Mouse (Mus musculus): ENCODE data around the gene Gm9999.
"Not testable (repeated sequence)": the region's sequence is repeated elsewhere in the genome, so short reads cannot be mapped to it uniquely, and the experiment has no call there.

Gene Gm9999

DNA sequence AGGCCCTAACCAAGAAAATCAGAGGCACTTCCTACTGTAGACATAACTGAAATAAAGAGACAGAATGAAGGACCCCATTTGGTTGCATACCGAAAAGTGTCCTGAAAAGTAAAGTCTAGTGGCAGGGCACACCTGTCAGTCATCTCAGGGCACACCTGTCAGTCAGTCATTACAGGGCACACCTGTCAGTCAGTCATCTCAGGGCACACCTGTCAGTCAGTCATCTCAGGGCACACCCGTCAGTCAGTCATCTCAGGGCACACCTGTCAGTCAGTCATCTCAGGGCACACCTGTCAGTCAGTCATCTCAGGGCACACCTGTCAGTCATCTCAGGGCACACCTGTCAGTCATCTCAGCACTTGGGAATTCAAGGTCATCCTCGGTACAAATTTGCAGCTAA, 43.5 kb downstream of the Gm9999 start:
- DNase-seq (ENCODE audit: low spot score in 2 of 2), result not testable (repeated sequence)

DNA sequence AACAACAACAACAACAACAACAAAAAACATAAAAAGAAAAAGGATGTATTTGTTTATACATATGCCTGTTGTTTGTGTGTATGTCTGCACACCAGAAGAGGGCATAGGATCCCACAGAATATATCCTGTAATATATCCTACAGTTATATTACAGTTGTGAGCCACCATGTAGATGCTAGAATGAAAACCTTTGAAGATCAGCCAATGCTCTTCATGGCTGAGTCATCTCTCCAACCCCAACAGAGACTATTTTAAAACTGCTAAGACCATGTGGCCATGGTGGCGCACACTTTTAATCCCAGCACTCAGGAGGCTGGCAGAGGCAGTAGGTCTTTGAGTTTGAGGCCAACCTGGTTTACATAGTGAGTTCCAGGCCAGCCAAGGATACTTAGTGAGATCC, 44.1 kb downstream of the Gm9999 start:
- no peak for DNase-seq (ENCODE audit: low spot score in 2 of 2)

DNA sequence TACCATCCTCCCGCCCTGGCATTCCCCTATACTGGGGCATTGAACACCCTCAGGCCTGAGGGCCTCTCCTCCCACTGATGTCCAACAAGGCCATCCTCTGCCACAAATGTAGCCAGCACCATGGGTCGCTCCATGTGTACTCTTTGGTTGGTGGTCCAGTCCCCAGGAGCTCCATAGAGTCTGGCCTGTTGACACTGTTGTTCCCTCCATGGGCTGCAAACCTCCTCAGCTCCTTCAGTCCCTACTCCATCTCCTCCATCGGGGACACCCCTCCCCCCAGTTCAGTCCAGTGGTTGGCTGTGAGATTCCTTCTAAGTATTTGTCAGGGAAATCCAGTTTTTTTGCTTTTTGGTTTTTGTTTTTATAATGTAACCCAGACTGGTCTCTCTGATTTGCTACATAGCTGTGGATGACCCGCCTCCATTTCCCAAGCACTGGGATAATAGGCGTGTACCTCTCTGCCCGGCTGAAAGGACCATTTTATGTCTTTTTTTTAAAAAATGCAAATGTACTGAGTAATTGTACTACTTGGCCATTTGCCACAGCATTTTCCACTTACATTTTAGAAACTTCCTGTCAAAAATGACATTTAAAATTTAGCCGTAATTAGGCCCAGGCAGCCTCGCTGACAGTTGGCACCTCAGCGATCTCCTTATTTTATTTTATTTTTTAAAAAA, 47.3 kb downstream of the Gm9999 start:
- DNase-seq (ENCODE audit: low spot score in 2 of 2), result no peak

DNA sequence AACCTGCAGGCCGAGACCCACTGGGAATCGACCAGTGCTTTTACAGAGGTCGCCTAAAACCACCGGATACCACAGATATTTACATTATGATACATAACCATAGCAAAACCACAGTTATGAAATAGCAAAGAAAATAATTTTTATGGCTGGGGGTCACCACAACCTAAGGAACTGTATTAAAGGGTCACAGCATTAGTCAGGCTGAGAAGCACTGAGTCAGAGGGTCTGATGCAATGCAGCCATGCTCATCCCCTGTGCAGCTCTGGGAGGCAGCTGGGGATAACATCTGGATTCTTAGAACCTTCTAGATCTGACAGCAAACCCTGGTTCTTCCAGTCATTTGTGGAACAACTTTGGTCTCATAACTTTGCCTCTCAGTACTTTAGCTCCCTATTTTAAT, 48.0 kb downstream of the Gm9999 start:
- no peak for DNase-seq (ENCODE audit: low spot score in 2 of 2)

DNA sequence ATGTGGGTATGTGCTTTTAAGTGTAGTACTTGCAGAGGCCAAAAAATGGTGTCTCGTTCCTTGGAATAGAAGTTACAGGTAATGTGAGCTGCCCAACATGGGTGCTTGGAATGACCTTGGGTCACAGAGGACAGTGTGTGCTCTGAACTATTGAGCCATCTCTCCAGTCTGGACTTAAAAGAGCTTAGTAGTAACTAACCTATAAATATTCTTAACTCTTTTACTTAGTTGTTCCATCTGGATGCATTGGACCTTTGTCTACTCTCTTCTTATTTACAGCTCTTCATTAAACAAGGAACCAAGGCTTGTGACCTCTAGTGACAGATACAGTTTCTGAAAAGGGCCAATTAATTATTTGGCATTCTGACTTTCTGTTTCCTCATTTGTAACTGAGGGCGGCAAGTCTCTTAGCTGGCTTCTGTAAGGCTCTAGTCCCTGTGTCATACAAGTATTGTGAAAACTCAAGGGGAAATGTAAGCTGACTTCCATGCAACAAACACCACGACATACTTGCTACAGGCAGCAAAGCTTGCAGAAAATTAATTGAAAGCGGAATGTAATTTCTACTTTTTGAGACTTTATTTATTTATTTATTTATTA, 51.5 kb downstream of the Gm9999 start:
- no peak for DNase-seq (ENCODE audit: low spot score in 2 of 2)

DNA sequence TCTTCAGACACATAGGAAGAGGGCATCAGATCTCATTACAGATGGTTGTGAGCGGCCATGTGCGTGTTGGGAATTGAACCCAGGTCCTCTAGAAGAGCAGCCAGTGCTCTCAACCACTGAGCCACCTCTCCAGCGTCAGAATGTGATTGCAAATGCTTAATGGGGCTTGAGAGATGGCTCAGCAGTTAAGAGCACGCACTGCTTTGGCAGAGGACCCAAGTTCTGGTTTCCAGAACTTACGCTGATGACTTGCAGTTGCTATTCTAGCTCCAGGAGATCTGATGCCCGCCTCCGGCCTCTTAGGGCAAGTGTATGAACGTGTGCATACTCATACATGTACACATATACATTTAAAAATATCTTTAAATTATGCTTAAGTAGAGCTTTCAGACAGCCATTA, 52.0 kb downstream of the Gm9999 start:
- DNase-seq (ENCODE audit: low spot score in 2 of 2), result no peak
